Mouse (Mus musculus): ENCODE measurements around the gene Galr2.

DNA sequence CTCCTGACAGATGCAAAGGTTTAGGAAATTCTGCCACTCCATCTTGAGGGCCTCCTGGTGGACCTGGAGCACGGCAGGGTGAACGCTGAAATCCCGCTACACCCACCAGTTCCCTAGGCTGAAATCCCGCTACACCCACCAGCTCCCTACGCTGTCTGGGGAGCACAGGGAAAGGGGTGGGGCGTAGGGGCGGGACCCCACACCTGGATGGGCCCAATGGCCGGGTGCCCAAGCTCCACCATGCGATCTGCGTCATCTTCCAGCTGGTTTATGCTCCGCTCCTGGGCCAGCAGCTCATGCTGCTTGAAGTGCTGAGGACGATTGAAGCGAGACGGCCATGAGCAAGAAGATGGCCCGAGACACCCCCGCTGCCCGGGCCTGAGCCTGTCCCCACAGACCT is 48.3 kb upstream of the Galr2 start:
- TF ChIP-seq POLR2A (IDR thresholded peaks at IDR 0.05; ENCODE audit: control insufficient read depth, low read depth, low read length), result no peak
- no peak for TF ChIP-seq CTCF (IDR thresholded peaks at IDR 0.05; ENCODE audit: control insufficient read depth, insufficient read depth, insufficient replicate concordance, low read depth, low read length)
